Mouse (Mus musculus): ENCODE data around the gene Wfdc1. TPM values are rescaled to one million over a fixed set of nuclear protein-coding genes. Genes with fewer than 3 reads are reported as not detected.
A peak's percentile ranks its signal among the peaks of the same experiment; 100 is the strongest.

Gene Wfdc1
- polyA plus RNA-seq, 1 experiment from 2014 or later, result 2.6 TPM

- Histone ChIP-seq H3K4me1 (0 out of 2 replicates have a peak, but pooled peaks cover 5% of the 10 kb centered on the region), H3K27ac (replicated peaks) (no peak overlapping the region), H3K9me3 (replicated peaks) (no peaks in the 10 kb centered on the region), H3K27me3 (no peaks in the 10 kb centered on the region), H3K9ac (no peak overlapping the region), H3K36me3 (no peaks in the 10 kb centered on the region), H3K4me3 (replicated peaks) (no peak overlapping the region), H3K4me2 (replicated peaks) (no peak overlapping the region)
- WGBS, result 83% methylated on average over 7 of the region's 7 CpGs
- ATAC-seq (ENCODE audit: insufficient number of reproducible peaks, low FRiP score, low TSS enrichment, low read depth), result no peak
These were observed 39.0 kb upstream of the Wfdc1 start for GRCm38 (mm10) chr8:119627199-119627598.

GRCm38 (mm10) chr8:119627613-119628359 lies 38.4 kb upstream of the Wfdc1 start:
- no peak for ATAC-seq (ENCODE audit: insufficient number of reproducible peaks, low FRiP score, low TSS enrichment, low read depth)

GRCm38 (mm10) chr8:119630841-119631240 lies 35.3 kb upstream of the Wfdc1 start:
- no peak overlapping the region for H3K4me2 ChIP-seq (replicated peaks)
- H3K9me3 ChIP-seq (replicated peaks), result no peaks in the 10 kb centered on the region
- ATAC-seq (ENCODE audit: insufficient number of reproducible peaks, low FRiP score, low TSS enrichment, low read depth), result no peak
- no peak overlapping the region for H3K27ac ChIP-seq (replicated peaks)
- H3K27me3 ChIP-seq, result peaks cover 19% of the 10 kb centered on the region
- H3K9ac ChIP-seq, result no peak overlapping the region
- H3K36me3 ChIP-seq, result no peaks in the 10 kb centered on the region
- H3K4me3 ChIP-seq (replicated peaks), result no peak overlapping the region
- H3K4me1 ChIP-seq, result peaks cover 18% of the 10 kb centered on the region
- WGBS, result 15% methylated on average over 3 of the region's 3 CpGs

More at GRCm38 (mm10) chr8:119627613-119628359, 38.4 kb upstream of the Wfdc1 start:
- Histone ChIP-seq H3K27ac (replicated peaks) (no peak overlapping the region), H3K36me3 (no peaks in the 10 kb centered on the region), H3K9ac (no peak overlapping the region), H3K4me3 (replicated peaks) (no peak overlapping the region), H3K9me3 (replicated peaks) (no peaks in the 10 kb centered on the region), H3K4me2 (replicated peaks) (no peak overlapping the region), H3K4me1 (0 out of 2 replicates have a peak, but pooled peaks cover 5% of the 10 kb centered on the region), H3K27me3 (peaks cover 4% of the 10 kb centered on the region; the same call in 1 of the 2 replicates)
- WGBS, result 26% methylated on average over 10 of the region's 10 CpGs

- Histone ChIP-seq H3K4me3 (replicated peaks) (no peak overlapping the region), H3K4me1 (peaks cover 20% of the 10 kb centered on the region), H3K27me3 (peaks cover 19% of the 10 kb centered on the region), H3K9me3 (replicated peaks) (no peaks in the 10 kb centered on the region), H3K4me2 (replicated peaks) (no peak overlapping the region), H3K36me3 (no peaks in the 10 kb centered on the region), H3K9ac (no peak overlapping the region), H3K27ac (replicated peaks) (no peak overlapping the region)
- WGBS, result 85% methylated on average over 9 of the region's 9 CpGs
- no peak for ATAC-seq (ENCODE audit: insufficient number of reproducible peaks, low FRiP score, low TSS enrichment, low read depth)
These were observed 33.9 kb upstream of the Wfdc1 start for GRCm38 (mm10) chr8:119632246-119632645.

- H3K4me3 ChIP-seq (replicated peaks), result no peak overlapping the region
- peaks cover 19% of the 10 kb centered on the region for H3K27me3 ChIP-seq
- no peaks in the 10 kb centered on the region for H3K9me3 ChIP-seq (replicated peaks)
- 46% methylated on average over 29 of the region's 29 CpGs for WGBS
- no peak overlapping the region for H3K9ac ChIP-seq
- peaks cover 16% of the 10 kb centered on the region for H3K4me1 ChIP-seq
- ATAC-seq (ENCODE audit: insufficient number of reproducible peaks, low FRiP score, low TSS enrichment, low read depth), result no peak
- H3K4me2 ChIP-seq (replicated peaks), result no peak overlapping the region
- no peaks in the 10 kb centered on the region for H3K36me3 ChIP-seq
- H3K27ac ChIP-seq (replicated peaks), result no peak overlapping the region
These were observed 33.3 kb upstream of the Wfdc1 start for GRCm38 (mm10) chr8:119632909-119633308.

- peaks cover 15% of the 10 kb centered on the region for H3K4me1 ChIP-seq
- ATAC-seq (ENCODE audit: insufficient number of reproducible peaks, low FRiP score, low TSS enrichment, low read depth), result no peak
- H3K4me2 ChIP-seq (replicated peaks), result peak overlapping the region; percentile 28; the same call in 1 of the 2 replicates
- peaks cover 19% of the 10 kb centered on the region for H3K27me3 ChIP-seq
- H3K9ac ChIP-seq, result no peak overlapping the region
- no peaks in the 10 kb centered on the region for H3K36me3 ChIP-seq
- H3K27ac ChIP-seq (replicated peaks), result peak overlapping the region; percentile 74
- no peak overlapping the region for H3K4me3 ChIP-seq (replicated peaks)
- H3K9me3 ChIP-seq (replicated peaks), result no peaks in the 10 kb centered on the region
- 25% methylated on average over 14 of the region's 14 CpGs for WGBS
These were observed 31.4 kb upstream of the Wfdc1 start for GRCm38 (mm10) chr8:119634616-119635336.

- Histone ChIP-seq H3K9me3 (replicated peaks) (no peaks in the 10 kb centered on the region), H3K27me3 (peaks cover 19% of the 10 kb centered on the region), H3K4me1 (peaks cover 15% of the 10 kb centered on the region), H3K9ac (no peak within 1 kb of the TSS), H3K4me3 (replicated peaks) (no peak within 1 kb of the TSS), H3K36me3 (no peaks in the 10 kb centered on the region), H3K27ac (replicated peaks) (peak within 1 kb of the TSS; percentile 74), H3K4me2 (replicated peaks) (peak within 1 kb of the TSS; percentile 28)
- WGBS, result 20% methylated on average over 6 of the region's 6 CpGs
- no peak for ATAC-seq (ENCODE audit: insufficient number of reproducible peaks, low FRiP score, low TSS enrichment, low read depth)
These were observed 30.8 kb upstream of the Wfdc1 start, which contains the start of gene Kcng4 for GRCm38 (mm10) chr8:119635378-119635777. Gene Kcng4 (minus strand): TSS chr8:119635680.

- H3K4me3 ChIP-seq (replicated peaks), result no peak overlapping the region
- peaks cover 19% of the 10 kb centered on the region for H3K27me3 ChIP-seq
- whole genome bisulfite sequencing, result 63% methylated on average over 2 of the region's 2 CpGs
- H3K4me2 ChIP-seq (replicated peaks), result no peak overlapping the region
- ATAC-seq (ENCODE audit: insufficient number of reproducible peaks, low FRiP score, low TSS enrichment, low read depth), result no peak
- H3K4me1 ChIP-seq, result peaks cover 15% of the 10 kb centered on the region
- no peaks in the 10 kb centered on the region for H3K9me3 ChIP-seq (replicated peaks)
- H3K27ac ChIP-seq (replicated peaks), result peak overlapping the region; percentile 74
- no peak overlapping the region for H3K9ac ChIP-seq
- no peaks in the 10 kb centered on the region for H3K36me3 ChIP-seq
These were observed 30.2 kb upstream of the Wfdc1 start for GRCm38 (mm10) chr8:119635958-119636357.

GRCm38 (mm10) chr8:119636766-119637165 lies 29.4 kb upstream of the Wfdc1 start:
- 60% methylated on average over 7 of the region's 7 CpGs for WGBS
- H3K27me3 ChIP-seq, result peaks cover 19% of the 10 kb centered on the region
- no peak overlapping the region for H3K4me2 ChIP-seq (replicated peaks)
- no peak for ATAC-seq (ENCODE audit: insufficient number of reproducible peaks, low FRiP score, low TSS enrichment, low read depth)
- H3K9ac ChIP-seq, result no peak overlapping the region
- H3K9me3 ChIP-seq (replicated peaks), result no peaks in the 10 kb centered on the region
- no peak overlapping the region for H3K4me3 ChIP-seq (replicated peaks)
- no peak overlapping the region for H3K27ac ChIP-seq (replicated peaks)
- no peaks in the 10 kb centered on the region for H3K36me3 ChIP-seq
- peaks cover 15% of the 10 kb centered on the region for H3K4me1 ChIP-seq

- Histone ChIP-seq H3K36me3 (no peaks in the 10 kb centered on the region), H3K4me3 (replicated peaks) (no peak overlapping the region), H3K27ac (replicated peaks) (no peak overlapping the region), H3K9me3 (replicated peaks) (no peaks in the 10 kb centered on the region), H3K4me1 (peaks cover 15% of the 10 kb centered on the region), H3K4me2 (replicated peaks) (no peak overlapping the region), H3K27me3 (peaks cover 19% of the 10 kb centered on the region), H3K9ac (no peak overlapping the region)
- 76% methylated on average over 4 of the region's 4 CpGs for WGBS
- no peak for ATAC-seq (ENCODE audit: insufficient number of reproducible peaks, low FRiP score, low TSS enrichment, low read depth)
These were observed 28.8 kb upstream of the Wfdc1 start for GRCm38 (mm10) chr8:119637381-119637780.

GRCm38 (mm10) chr8:119638261-119638660 lies 27.9 kb upstream of the Wfdc1 start:
- Histone ChIP-seq H3K4me2 (replicated peaks) (no peak overlapping the region), H3K36me3 (no peaks in the 10 kb centered on the region), H3K27ac (replicated peaks) (no peak overlapping the region), H3K4me1 (peaks cover 15% of the 10 kb centered on the region), H3K4me3 (replicated peaks) (no peak overlapping the region), H3K9me3 (replicated peaks) (no peaks in the 10 kb centered on the region), H3K9ac (no peak overlapping the region), H3K27me3 (peaks cover 11% of the 10 kb centered on the region)
- no peak for ATAC-seq (ENCODE audit: insufficient number of reproducible peaks, low FRiP score, low TSS enrichment, low read depth)
- 53% methylated on average over 6 of the region's 6 CpGs for WGBS
